Mouse (Mus musculus) ovary, postnatal 10 days (tissue): ENCODE measurements around the gene Oas1e.

ENCODE experiments used
- DNase-seq: peaks from one replicate; pipeline ENCODE4 v3.0.0; 2022; ENCODE audit warnings: low spot score

Oas1e gene

GRCm38 (mm10) chr5:120776801-120777200, 18.5 kb downstream of the Oas1e start:
- DNase-seq = no peak

DNA sequence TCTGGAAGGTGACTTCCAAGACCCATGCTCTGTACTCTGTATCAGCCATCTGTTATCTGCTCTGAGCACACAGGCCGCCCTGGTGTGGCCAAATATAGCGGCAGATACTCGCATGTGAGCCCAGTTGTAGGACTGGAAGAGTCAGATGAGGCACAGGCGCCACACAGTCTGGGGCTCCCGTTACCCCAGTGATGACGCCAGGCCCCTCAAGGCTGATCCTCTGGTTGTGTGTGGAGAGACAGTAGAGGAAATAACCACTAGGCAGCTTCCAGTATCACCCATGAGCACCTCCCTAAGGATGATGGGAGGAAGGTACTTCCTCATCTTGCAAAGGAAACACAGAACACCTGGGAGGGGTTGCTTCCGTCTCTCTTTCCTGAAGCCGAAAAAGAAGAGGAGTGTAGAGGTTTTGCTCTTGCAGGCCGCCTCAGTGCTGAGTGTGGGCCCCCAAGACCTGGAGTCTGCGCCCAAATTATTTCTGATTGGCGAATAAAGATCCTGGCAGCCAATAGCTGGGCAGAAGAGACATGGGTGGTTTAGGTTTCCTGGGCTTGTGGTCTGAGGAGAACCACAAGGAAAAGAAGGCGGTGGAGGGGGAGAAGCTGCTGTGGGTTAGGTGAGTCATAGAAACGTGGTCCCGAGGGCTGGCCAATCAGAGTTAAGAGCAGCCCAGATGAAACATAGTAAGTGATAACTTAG, 19.9 kb downstream of the Oas1e start:
- no peak for DNase-seq

GRCm38 (mm10) chr5:120769396-120769795, 25.9 kb downstream of the Oas1e start:
- DNase-seq = no peak

- no peak for DNase-seq
Observed at GRCm38 (mm10) chr5:120765010-120765409, 30.3 kb downstream of the Oas1e start.

DNA sequence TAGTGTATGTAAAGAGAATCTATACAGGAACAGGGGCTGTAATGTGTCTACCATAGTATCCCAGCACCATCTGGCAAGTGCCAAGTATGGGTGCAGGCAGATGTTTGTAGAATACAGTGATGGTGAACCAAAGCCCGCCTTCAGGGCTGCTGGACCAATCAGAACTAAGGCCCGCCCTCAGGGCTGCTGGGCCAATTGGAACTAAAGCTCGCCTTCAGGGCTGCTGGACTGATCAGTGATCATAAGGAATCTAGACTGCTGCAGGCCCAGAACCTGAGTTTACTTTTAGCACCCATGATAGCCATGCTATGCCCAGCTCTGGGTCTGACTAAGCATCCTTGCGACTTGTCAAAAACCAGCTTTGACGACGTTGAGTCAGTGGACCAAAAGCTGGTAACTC, 33.4 kb downstream of the Oas1e start:
- DNase-seq = no peak

- DNase-seq = no peak
Observed at GRCm38 (mm10) chr5:120754215-120754614, 41.1 kb downstream of the Oas1e start.

DNA sequence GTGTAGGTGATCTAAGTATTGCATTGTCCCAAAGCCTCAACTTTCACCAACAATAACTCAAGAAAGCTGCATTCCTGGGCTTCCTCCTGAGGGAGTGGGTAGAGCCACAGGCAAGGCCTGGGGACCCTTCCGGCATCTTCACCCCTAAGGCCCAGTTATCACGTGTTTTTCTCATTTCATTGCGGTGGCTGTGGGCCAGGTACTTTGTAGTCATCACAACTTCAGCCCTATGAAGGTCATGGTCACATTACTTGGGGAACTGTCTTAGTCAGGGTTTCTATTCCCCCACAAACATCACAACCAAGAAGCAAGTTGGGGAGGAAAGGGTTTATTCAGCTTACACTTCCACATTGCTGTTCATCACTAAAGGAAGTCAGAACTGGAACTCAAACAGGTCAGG, 42.5 kb downstream of the Oas1e start:
- DNase-seq = no peak

DNA sequence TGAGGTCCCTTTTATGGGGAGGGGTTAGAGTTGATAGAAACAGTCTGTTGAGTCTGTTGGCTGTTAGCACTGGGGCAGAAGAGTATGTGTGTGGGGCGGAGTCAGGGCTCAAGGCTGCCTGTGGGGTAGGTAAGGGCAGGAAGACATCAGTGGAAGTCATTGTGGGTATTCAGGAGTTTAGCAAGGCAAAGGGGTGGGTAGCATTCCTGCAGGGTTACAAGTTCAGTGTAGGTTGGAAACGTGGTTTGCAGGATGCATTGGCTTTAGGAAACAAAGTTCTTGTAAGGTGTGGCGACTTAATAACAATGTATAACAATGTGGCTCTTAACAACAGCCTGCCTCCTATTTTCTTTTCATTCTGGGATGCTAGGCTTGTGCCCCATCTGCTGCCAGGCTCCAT, 44.1 kb downstream of the Oas1e start:
- DNase-seq = no peak

DNA sequence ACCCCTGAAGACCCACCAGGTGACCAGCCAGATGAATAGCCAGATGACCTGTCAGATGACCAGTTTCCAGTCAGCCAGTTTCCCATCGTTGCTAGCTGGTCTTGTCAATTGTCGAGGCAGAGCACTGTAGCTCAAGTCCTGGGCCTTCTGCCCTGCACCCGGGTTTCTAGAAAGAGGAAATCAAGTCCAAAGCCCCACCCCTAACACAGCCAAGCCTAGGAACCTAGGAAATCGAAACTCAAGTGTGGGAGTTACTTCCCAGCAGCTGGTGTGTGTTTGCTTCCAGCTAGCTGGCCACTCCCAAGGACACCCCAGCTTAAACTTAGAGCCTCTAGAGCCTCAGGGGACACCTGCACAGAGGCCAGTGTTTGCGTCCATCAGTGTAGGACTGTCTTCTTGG, 45.6 kb downstream of the Oas1e start, which contains the start of gene Oas2:
TSS of gene Oas2 (minus strand) at position 166 of the 400 bp plus-strand sequence.
- no peak for DNase-seq

- peak; percentile 16 for DNase-seq
Observed at GRCm38 (mm10) chr5:120746451-120746850, 48.9 kb downstream of the Oas1e start.

- no peak for DNase-seq
Observed at GRCm38 (mm10) chr5:120742125-120742524, 53.2 kb downstream of the Oas1e start.
